Comparison of ENCODE assay signal across 14 mouse cellular contexts in genomic region chr2:147710593-147711265, GRCm38 (mm10).
DNase-seq lines count a peak whose midpoint lies in the region; ATAC-seq and TF ChIP-seq lines count a peak whose summit lies in the region.
"Had no signal": no experiment of that assay in that cellular context is flagged by ENCODE, and none has a peak within 500 bp of the region (broad histone marks: within the 10 kb centered on the region; RNA-seq: fewer than 3 reads in every experiment).

No protein-coding gene starts in this region.

- H3K36me3 ChIP-seq in forebrain, embryonic 15.5 days = no peaks in the 10 kb centered on the region
- no peaks in the 10 kb centered on the region for H3K36me3 ChIP-seq in forebrain, embryonic 12.5 days (replicated peaks)
- no peaks in the 10 kb centered on the region for H3K36me3 ChIP-seq in lung, embryonic 15.5 days
- no peaks in the 10 kb centered on the region for H3K36me3 ChIP-seq in forebrain, postnatal 0 days (ENCODE audit: insufficient read depth)
- no peaks in the 10 kb centered on the region for H3K36me3 ChIP-seq in liver, embryonic 12.5 days
- H3K36me3 ChIP-seq: kidney, embryonic 15.5 days; liver, embryonic 13.5 days; midbrain, embryonic 13.5 days had no signal

- ATAC-seq in forebrain, embryonic 15.5 days (replicated peaks) = peak; percentile 71
- ATAC-seq in forebrain, embryonic 12.5 days (ENCODE audit: low FRiP score) = no peak
- ATAC-seq in lung, embryonic 15.5 days (ENCODE audit: borderline replicate concordance, extremely low read depth, low FRiP score, low TSS enrichment) = peak; percentile 77; the same call in 1 of the 2 replicates
- peak; percentile 69 for ATAC-seq in forebrain, postnatal 0 days
- no peak for ATAC-seq in liver, embryonic 12.5 days
- ATAC-seq: midbrain, embryonic 13.5 days had no signal

- 50% methylated on average over 8 of the region's 8 CpGs for WGBS in forebrain, embryonic 15.5 days
- WGBS in forebrain, embryonic 12.5 days = 66% methylated on average over 8 of the region's 8 CpGs
- WGBS in lung, embryonic 15.5 days = 37% methylated on average over 8 of the region's 8 CpGs
- 47% methylated on average over 8 of the region's 8 CpGs for WGBS in lung, adult 2 months
- WGBS in forebrain, postnatal 0 days = 40% methylated on average over 8 of the region's 8 CpGs
- WGBS in liver, embryonic 12.5 days (ENCODE audit: insufficient replicate concordance) = 50% methylated on average over 8 of the region's 8 CpGs

- no peak for TF ChIP-seq POLR2A in lung, adult 2 months (IDR thresholded peaks at IDR 0.05; ENCODE audit: borderline replicate concordance, extremely low read depth, low read depth, low read length)

- H3K4me3 ChIP-seq in forebrain, embryonic 15.5 days = no peak overlapping the region
- H3K4me3 ChIP-seq in forebrain, embryonic 12.5 days (replicated peaks) = no peak overlapping the region
- H3K4me3 ChIP-seq in lung, embryonic 15.5 days = no peak overlapping the region
- no peak overlapping the region for H3K4me3 ChIP-seq in lung, adult 2 months (replicated peaks; ENCODE audit: extremely low read depth, low read depth, low read length)
- H3K4me3 ChIP-seq in forebrain, postnatal 0 days (ENCODE audit: low read depth, low read length) = no peak overlapping the region
- H3K4me3 ChIP-seq in liver, embryonic 12.5 days = no peak overlapping the region
- H3K4me3 ChIP-seq: kidney, embryonic 15.5 days; liver, embryonic 13.5 days; midbrain, embryonic 13.5 days had no signal

- H3K9ac ChIP-seq in forebrain, embryonic 15.5 days (replicated peaks) = no peak overlapping the region
- no peak overlapping the region for H3K9ac ChIP-seq in forebrain, embryonic 12.5 days
- H3K9ac ChIP-seq in lung, embryonic 15.5 days = no peak overlapping the region
- no peak overlapping the region for H3K9ac ChIP-seq in forebrain, postnatal 0 days
- H3K9ac ChIP-seq in liver, embryonic 12.5 days = no peak overlapping the region
- H3K9ac ChIP-seq: kidney, embryonic 15.5 days; liver, embryonic 13.5 days; midbrain, embryonic 13.5 days had no signal

- H3K9me3 ChIP-seq in forebrain, embryonic 15.5 days = no peaks in the 10 kb centered on the region
- no peaks in the 10 kb centered on the region for H3K9me3 ChIP-seq in forebrain, embryonic 12.5 days
- no peaks in the 10 kb centered on the region for H3K9me3 ChIP-seq in lung, embryonic 15.5 days
- H3K9me3 ChIP-seq in forebrain, postnatal 0 days (ENCODE audit: low read length) = no peaks in the 10 kb centered on the region
- no peaks in the 10 kb centered on the region for H3K9me3 ChIP-seq in liver, embryonic 12.5 days (replicated peaks)
- H3K9me3 ChIP-seq: kidney, embryonic 15.5 days; liver, embryonic 13.5 days; midbrain, embryonic 13.5 days had no signal

- no peak overlapping the region for H3K27ac ChIP-seq in forebrain, embryonic 15.5 days (replicated peaks)
- H3K27ac ChIP-seq in forebrain, embryonic 12.5 days = no peak overlapping the region
- H3K27ac ChIP-seq in lung, embryonic 15.5 days = no peak overlapping the region
- no peak overlapping the region for H3K27ac ChIP-seq in forebrain, postnatal 0 days (ENCODE audit: low read depth, low read length)
- H3K27ac ChIP-seq in liver, embryonic 12.5 days = no peak overlapping the region
- H3K27ac ChIP-seq: kidney, embryonic 15.5 days; liver, embryonic 13.5 days; midbrain, embryonic 13.5 days; stomach, postnatal 0 days had no signal

- no peak for DNase-seq in lung, adult 2 months
- peak; percentile 50 for DNase-seq in forebrain, postnatal 0 days
- peak; percentile 73 for DNase-seq in heart, postnatal 4 days
- DNase-seq in gastrocnemius, adult 8-10 months (ENCODE audit: low spot score in 2 of 2) = no peak
- DNase-seq: adrenal gland, postnatal 10 days; cerebellum, adult 18-20 months; liver, embryonic 13.5 days had no signal

- no peaks in the 10 kb centered on the region for H3K27me3 ChIP-seq in forebrain, embryonic 15.5 days
- no peaks in the 10 kb centered on the region for H3K27me3 ChIP-seq in forebrain, embryonic 12.5 days
- no peaks in the 10 kb centered on the region for H3K27me3 ChIP-seq in lung, embryonic 15.5 days
- no peaks in the 10 kb centered on the region for H3K27me3 ChIP-seq in forebrain, postnatal 0 days (ENCODE audit: insufficient read depth, low read length)
- no peaks in the 10 kb centered on the region for H3K27me3 ChIP-seq in liver, embryonic 12.5 days (replicated peaks)
- H3K27me3 ChIP-seq: liver, embryonic 13.5 days had no signal

- no peak overlapping the region for H3K4me2 ChIP-seq in forebrain, embryonic 15.5 days (replicated peaks)
- no peak overlapping the region for H3K4me2 ChIP-seq in forebrain, embryonic 12.5 days
- no peak overlapping the region for H3K4me2 ChIP-seq in lung, embryonic 15.5 days
- H3K4me2 ChIP-seq in forebrain, postnatal 0 days (ENCODE audit: low read depth) = no peak overlapping the region
- no peak overlapping the region for H3K4me2 ChIP-seq in liver, embryonic 12.5 days
- H3K4me2 ChIP-seq: kidney, embryonic 15.5 days; liver, embryonic 13.5 days; midbrain, embryonic 13.5 days had no signal

- TF ChIP-seq CTCF in lung, adult 2 months (IDR thresholded peaks at IDR 0.05; ENCODE audit: insufficient read depth, low read length) = no peak
- no peak for TF ChIP-seq CTCF in forebrain, postnatal 0 days (IDR thresholded peaks at IDR 0.05; ENCODE audit: low read depth)

- H3K4me1 ChIP-seq in forebrain, embryonic 15.5 days = peaks cover 7% of the 10 kb centered on the region; the same call in 1 of the 2 replicates
- H3K4me1 ChIP-seq in forebrain, embryonic 12.5 days = no peaks in the 10 kb centered on the region
- peaks cover 12% of the 10 kb centered on the region for H3K4me1 ChIP-seq in lung, embryonic 15.5 days
- H3K4me1 ChIP-seq in lung, adult 2 months (ENCODE audit: control insufficient read depth, insufficient read depth, low read length) = no peaks in the 10 kb centered on the region
- H3K4me1 ChIP-seq in forebrain, postnatal 0 days (ENCODE audit: insufficient read depth) = no peaks in the 10 kb centered on the region
- H3K4me1 ChIP-seq in liver, embryonic 12.5 days = no peaks in the 10 kb centered on the region
- H3K4me1 ChIP-seq: kidney, embryonic 15.5 days; liver, embryonic 13.5 days; midbrain, embryonic 13.5 days had no signal

Comparison
In these comparisons a context has a peak if more than half of its experiments do, and no peak if none do; other contexts are left out.
1. ATAC-seq: peak in forebrain, embryonic 15.5 days (single experiment), lung, embryonic 15.5 days (single experiment) and forebrain, postnatal 0 days (single experiment); none in forebrain, embryonic 12.5 days (single experiment) and liver, embryonic 12.5 days (single experiment).
2. DNase-seq: peak in forebrain, postnatal 0 days (single experiment) and heart, postnatal 4 days (single experiment); none in lung, adult 2 months (single experiment) and gastrocnemius, adult 8-10 months (0 of 2).